Comparison of ENCODE assay signal across 10 mouse cellular contexts in genomic region chr1:156263352-156263751, GRCm38 (mm10). TPM values are rescaled to one million over a fixed set of nuclear protein-coding genes. Genes with fewer than 3 reads are reported as not detected.
A peak's percentile ranks its signal among the peaks of the same experiment; 100 is the strongest.
DNase-seq lines count a peak whose midpoint lies in the region; ATAC-seq and TF ChIP-seq lines count a peak whose summit lies in the region.
"Had no signal": no experiment of that assay in that cellular context is flagged by ENCODE, and none has a peak within 500 bp of the region (broad histone marks: within the 10 kb centered on the region; RNA-seq: fewer than 3 reads in every experiment).

No protein-coding gene starts in this region.

- POLR2A ChIA-PET in Patski (lab: Charles Lee), result no interaction called here

- peak; percentile 31 to 69 for DNase-seq in heart, adult 2 months
- no peak for DNase-seq in heart, embryonic 10.5 days (ENCODE audit: low spot score)
- DNase-seq in Patski (ENCODE audit: low read depth, low spot score), result no peak
- peak; percentile 57 for DNase-seq in cerebellum, adult 9-10 months
- DNase-seq in layer of hippocampus, postnatal 25 days (ENCODE audit: extremely low spot score in 1 of 2, low spot score in 1 of 2), result peak; percentile 42 to 77
- DNase-seq in testis, postnatal 14 days (ENCODE audit: low spot score), result peak; percentile 15

- no peaks in the 10 kb centered on the region for H3K4me1 ChIP-seq in heart, adult 2 months (ENCODE audit: control insufficient read depth, insufficient read depth, low read length)
- H3K4me1 ChIP-seq in heart, embryonic 10.5 days, result no peaks in the 10 kb centered on the region
- H3K4me1 ChIP-seq: limb, embryonic 15.5 days had no signal

- TF ChIP-seq CTCF in heart, adult 2 months (IDR thresholded peaks at IDR 0.05), result peak; percentile 99
- TF ChIP-seq CTCF in Patski (IDR thresholded peaks at IDR 0.05), result peak; percentile 90

- no peak for TF ChIP-seq POLR2A in heart, adult 2 months (IDR thresholded peaks at IDR 0.05; ENCODE audit: insufficient read depth, low read depth, low read length)

- CTCF ChIA-PET in Patski (lab: Charles Lee), result interaction anchor here (1.0 kb wide), 1 partner anchor 166 kb away, joined by 3 read pairs; no protein-coding TSS in a partner anchor

- ATAC-seq in Patski, result no peak
- peak; percentile 61 for ATAC-seq in granulocyte monocyte progenitor cell, adult 5-6 weeks (replicated peaks; ENCODE audit: poor library complexity, severe bottlenecking)
- ATAC-seq in megakaryocyte-erythroid progenitor cell, adult 5-6 weeks (replicated peaks; ENCODE audit: low FRiP score, low TSS enrichment, poor library complexity, severe bottlenecking), result peak; percentile 70

- TF ChIP-seq EP300 in heart, adult 2 months (IDR thresholded peaks at IDR 0.05; ENCODE audit: insufficient read depth, low read depth, low read length), result no peak

- no peaks in the 10 kb centered on the region for H3K36me3 ChIP-seq in heart, adult 2 months (ENCODE audit: control insufficient read depth, insufficient read depth, low read length)
- H3K36me3 ChIP-seq in heart, embryonic 10.5 days, result no peaks in the 10 kb centered on the region
- H3K36me3 ChIP-seq: limb, embryonic 15.5 days had no signal

- H3K27ac ChIP-seq in heart, adult 2 months, result no peak overlapping the region
- H3K27ac ChIP-seq in heart, embryonic 10.5 days, result no peak overlapping the region
- H3K27ac ChIP-seq: limb, embryonic 15.5 days had no signal

- intact Hi-C loops in heart, adult 2 months (cut with DNase I), result loop anchor here (2.0 to 5.0 kb wide), 2 partner anchors 277 to 369 kb away; no protein-coding TSS in a partner anchor

- in situ Hi-C loops in Patski (cut with MboI; ENCODE audit: low pct_unique_long_range_greater_than_20kb), result loop anchor here (5.0 kb wide), 1 partner anchor 279 kb away; no protein-coding TSS in a partner anchor

- H3K79me2 ChIP-seq in heart, adult 2 months (replicated peaks; ENCODE audit: control insufficient read depth, insufficient read depth, low read length), result no peaks in the 10 kb centered on the region

- H3K9me3 ChIP-seq in heart, embryonic 10.5 days, result no peaks in the 10 kb centered on the region
- H3K9me3 ChIP-seq: limb, embryonic 15.5 days had no signal

- no peak overlapping the region for H3K4me3 ChIP-seq in heart, adult 2 months
- no peak overlapping the region for H3K4me3 ChIP-seq in heart, embryonic 10.5 days
- H3K4me3 ChIP-seq: limb, embryonic 15.5 days had no signal

- WGBS in heart, adult 2 months, result 51% methylated on average over 2 of the region's 2 CpGs
- WGBS in heart, embryonic 10.5 days, result 55% methylated on average over 2 of the region's 2 CpGs

- H3K9ac ChIP-seq in heart, adult 2 months (ENCODE audit: low read depth, low read length), result no peak overlapping the region
- H3K9ac ChIP-seq: limb, embryonic 15.5 days had no signal

- H3K27me3 ChIP-seq in heart, adult 2 months (ENCODE audit: control insufficient read depth, insufficient read depth, low read length), result no peaks in the 10 kb centered on the region
- H3K27me3 ChIP-seq in heart, embryonic 10.5 days (ENCODE audit: insufficient read depth, poor library complexity, severe bottlenecking), result no peaks in the 10 kb centered on the region
- H3K27me3 ChIP-seq in Patski, result peaks cover 3% of the 10 kb centered on the region
- H3K27me3 ChIP-seq: limb, embryonic 15.5 days had no signal

RNA-seq across cellular contexts. Expression of gene Tdrd5, which starts 40.1 kb away (rescaled TPM):
- not detected for total RNA-seq in heart, adult 2 months (2021)
- polyA plus RNA-seq in heart, adult 2 months (2012; rRNA removed), result not detected in 2 replicates
- 0.18 and 0.21 TPM in 2 replicates for polyA plus RNA-seq in heart, embryonic 10.5 days (2016; fragmentation: Nextera tagmentation; extraction: Ambion mirVana)
- 0.18 TPM for polyA plus RNA-seq in Patski (2021)
- not detected in 2 replicates for total RNA-seq in granulocyte monocyte progenitor cell, adult 5-6 weeks (2014; fragmentation: Nextera tagmentation)
- not detected in 2 replicates for total RNA-seq in granulocyte monocyte progenitor cell, adult 5-6 weeks (2017)
- total RNA-seq in layer of hippocampus, postnatal 25 days (2021), result 1 to 10 TPM; 4.5 to 6.2 TPM
- total RNA-seq in megakaryocyte-erythroid progenitor cell, adult 5-6 weeks (2014; fragmentation: Nextera tagmentation), result not detected in 2 replicates
- total RNA-seq in megakaryocyte-erythroid progenitor cell, adult 5-6 weeks (2017), result not detected in 2 replicates

RNA-seq across cellular contexts. Expression of gene Nphs2, which starts 47.2 kb away (rescaled TPM):
- total RNA-seq in heart, adult 2 months (2021), result not detected
- not detected in 2 replicates for polyA plus RNA-seq in heart, adult 2 months (2012; rRNA removed)
- polyA plus RNA-seq in heart, embryonic 10.5 days (2016; fragmentation: Nextera tagmentation; extraction: Ambion mirVana), result not detected in 2 replicates
- not detected for polyA plus RNA-seq in Patski (2021)
- not detected in 2 replicates for total RNA-seq in granulocyte monocyte progenitor cell, adult 5-6 weeks (2014; fragmentation: Nextera tagmentation)
- total RNA-seq in granulocyte monocyte progenitor cell, adult 5-6 weeks (2017), result not detected in 2 replicates
- under 1 TPM in 1 of 2 experiments, not detected in 1; 0.15 TPM for total RNA-seq in layer of hippocampus, postnatal 25 days (2021)
- total RNA-seq in megakaryocyte-erythroid progenitor cell, adult 5-6 weeks (2014; fragmentation: Nextera tagmentation), result not detected in 2 replicates
- not detected in 2 replicates for total RNA-seq in megakaryocyte-erythroid progenitor cell, adult 5-6 weeks (2017)
- polyA plus RNA-seq: stomach, embryonic 16.5 days had no signal

RNA-seq across cellular contexts. Expression of gene Fam163a, which starts 58.5 kb away (rescaled TPM):
- total RNA-seq in heart, adult 2 months (2021), result not detected
- polyA plus RNA-seq in heart, adult 2 months (2012; rRNA removed), result 0.09 and 0.23 TPM in 2 replicates
- 1.1 and 3.1 TPM in 2 replicates for polyA plus RNA-seq in heart, embryonic 10.5 days (2016; fragmentation: Nextera tagmentation; extraction: Ambion mirVana)
- polyA plus RNA-seq in Patski (2021), result not detected
- not detected in 2 replicates for total RNA-seq in granulocyte monocyte progenitor cell, adult 5-6 weeks (2014; fragmentation: Nextera tagmentation)
- total RNA-seq in granulocyte monocyte progenitor cell, adult 5-6 weeks (2017), result not detected in 2 replicates
- 10 to 100 TPM; 15.3 to 15.8 TPM for total RNA-seq in layer of hippocampus, postnatal 25 days (2021)
- total RNA-seq in megakaryocyte-erythroid progenitor cell, adult 5-6 weeks (2014; fragmentation: Nextera tagmentation), result not detected in 2 replicates
- 0.30 TPM in 1 of 2 replicates, not detected in the other for total RNA-seq in megakaryocyte-erythroid progenitor cell, adult 5-6 weeks (2017)

Comparison
In these comparisons a context has a peak if more than half of its experiments do, and no peak if none do; other contexts are left out.
1. DNase-seq: peak in heart, adult 2 months (2 of 2), cerebellum, adult 9-10 months (single experiment), layer of hippocampus, postnatal 25 days (2 of 2) and testis, postnatal 14 days (single experiment); none in heart, embryonic 10.5 days (single experiment) and Patski (single experiment).
2. RNA of gene Tdrd5, which starts 40.1 kb away (total RNA-seq): 4.5 to 6.2 TPM in layer of hippocampus, postnatal 25 days; not detected in heart, adult 2 months, not detected in granulocyte monocyte progenitor cell, adult 5-6 weeks and not detected in megakaryocyte-erythroid progenitor cell, adult 5-6 weeks; every median in the first group is over 4 times any median in the second.
3. RNA of gene Fam163a, which starts 58.5 kb away (total RNA-seq): 15.3 to 15.8 TPM in layer of hippocampus, postnatal 25 days; not detected in heart, adult 2 months, 0.30 TPM in megakaryocyte-erythroid progenitor cell, adult 5-6 weeks and not detected in granulocyte monocyte progenitor cell, adult 5-6 weeks; every median in the first group is over 10 times any median in the second.